Mouse (Mus musculus) testis, adult 2 months (tissue): ENCODE results near the gene Cdipt.

Experiments
- CTCF ChIP-seq: fragments of 200-500 bp; IDR thresholded peaks from 2 replicates; pipeline ENCODE4 v1.5.1; 2012; ENCODE audit warnings: low read depth, mild to moderate bottlenecking, inconsistent platforms, low read length, moderate library complexity; ENCODE audit not compliant: control insufficient read depth, insufficient read depth, insufficient replicate concordance
- POLR2A ChIP-seq: fragments of 200-500 bp; IDR thresholded peaks from 2 replicates; pipeline ENCODE4 v1.6.1; 2012; ENCODE audit warnings: low read depth, mild to moderate bottlenecking, inconsistent platforms, low read length, moderate library complexity; ENCODE audit not compliant: control insufficient read depth

DNA sequence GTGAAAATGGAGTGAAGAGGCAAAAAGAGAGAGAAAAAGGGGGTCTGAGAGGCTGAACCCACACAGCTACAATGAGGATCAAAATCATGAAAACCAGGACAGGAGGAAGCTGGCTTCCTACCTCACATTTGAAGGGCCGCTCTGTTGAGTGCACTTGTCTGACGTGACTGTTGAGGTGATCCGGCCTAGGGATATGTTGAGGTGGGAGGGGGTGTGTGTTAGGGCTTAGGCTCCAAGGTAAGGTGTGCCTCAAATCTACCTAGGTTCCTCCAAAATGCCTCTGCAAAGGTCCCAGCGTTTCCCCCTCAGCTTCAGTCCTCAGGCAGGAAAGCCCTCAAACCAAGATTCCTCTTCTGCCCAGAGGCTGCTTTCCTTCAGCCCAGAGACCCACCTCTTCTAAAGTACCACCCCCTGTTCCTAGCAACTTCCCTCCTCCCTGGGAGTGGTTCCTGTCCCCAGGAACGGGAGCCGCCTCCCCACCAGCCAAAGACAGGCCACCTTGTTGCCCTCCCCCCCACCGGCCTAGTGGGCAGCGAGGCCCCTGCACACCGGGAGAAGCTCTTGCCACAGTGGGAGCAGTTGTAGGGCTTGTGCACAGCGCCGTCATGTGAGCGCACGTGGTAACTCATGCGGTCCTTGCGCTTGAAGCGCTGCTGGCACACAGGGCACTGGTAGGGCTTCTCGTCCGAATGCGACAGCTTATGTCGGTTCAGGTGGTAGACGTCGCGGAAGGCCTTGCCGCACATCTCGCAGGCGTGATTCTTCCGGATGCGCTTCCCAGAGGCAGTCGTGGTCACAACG, 49.2 kb downstream of the Cdipt start:
- TF ChIP-seq CTCF: peak; percentile 49; the same call in 1 of the 2 replicates
- peak; percentile 75; the same call in 1 of the 2 replicates for TF ChIP-seq POLR2A
